Mouse (Mus musculus) spleen, adult 2 months (tissue): ENCODE data around the gene Tpcn1.

ENCODE experiments used
- CTCF ChIP-seq: fragments of 200-500 bp; IDR thresholded peaks from 2 replicates; pipeline ENCODE4 v1.5.1; 2011; ENCODE audit warnings: mild to moderate bottlenecking, inconsistent platforms; ENCODE audit not compliant: insufficient read depth, insufficient read length, insufficient replicate concordance; ENCODE audit errors: extremely low read depth
- POLR2A ChIP-seq: fragments of 200-500 bp; IDR thresholded peaks from 2 replicates; pipeline ENCODE4 v1.6.1; 2011; ENCODE audit warnings: low read depth, low read length, inconsistent platforms

DNA sequence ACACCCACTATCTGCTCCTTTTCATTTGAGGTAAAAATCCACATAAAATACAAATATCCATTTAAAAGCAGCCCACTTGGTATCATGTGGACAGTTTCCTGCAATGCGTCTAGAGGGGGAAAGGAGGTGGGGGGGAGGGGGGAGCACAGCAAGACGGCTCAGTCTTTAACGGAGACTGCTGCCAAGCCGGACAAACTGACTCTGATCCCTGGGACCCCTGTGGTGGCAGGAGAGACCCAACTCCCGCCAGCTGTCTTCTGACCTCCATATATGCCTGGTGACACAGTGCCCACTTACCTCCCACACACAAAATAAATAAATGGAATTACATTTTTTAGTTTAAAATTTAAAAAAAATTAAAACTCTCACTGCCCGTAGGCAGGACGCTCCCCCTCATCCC is 15.0 kb upstream of the Tpcn1 start:
- no peak for TF ChIP-seq CTCF
- no peak for TF ChIP-seq POLR2A
